10 mouse cellular contexts compared by ENCODE assay signal in genomic region chr14:25509450-25510129, GRCm38 (mm10). TPM values are rescaled to one million over a fixed set of nuclear protein-coding genes. Genes with fewer than 3 reads are reported as not detected.
DNase-seq lines count a peak whose midpoint lies in the region; ATAC-seq and TF ChIP-seq lines count a peak whose summit lies in the region.
"Had no signal": no experiment of that assay in that cellular context is flagged by ENCODE, and none has a peak within 500 bp of the region (broad histone marks: within the 10 kb centered on the region; RNA-seq: fewer than 3 reads in every experiment).

No protein-coding gene starts in this region.

- peaks cover 90% of the 10 kb centered on the region for H3K4me1 ChIP-seq in hindbrain, embryonic 10.5 days (replicated peaks)
- H3K4me1 ChIP-seq in hindbrain, postnatal 0 days (ENCODE audit: insufficient read depth, low read length), result peaks cover 33% of the 10 kb centered on the region

- no peak for TF ChIP-seq CTCF in hindbrain, postnatal 0 days (IDR thresholded peaks at IDR 0.05; ENCODE audit: low read depth)

- no peak for TF ChIP-seq POLR2A in myocyte (IDR thresholded peaks at IDR 0.05; ENCODE audit: insufficient read length, low read depth)

- H3K36me3 ChIP-seq in hindbrain, embryonic 10.5 days, result peaks cover 73% of the 10 kb centered on the region
- H3K36me3 ChIP-seq in hindbrain, postnatal 0 days (ENCODE audit: insufficient read depth, low read length), result peaks cover 5% of the 10 kb centered on the region; the same call in 1 of the 2 replicates
- H3K36me3 ChIP-seq in myocyte (ENCODE audit: control insufficient read depth, insufficient read depth), result peaks cover 17% of the 10 kb centered on the region
- H3K36me3 ChIP-seq: liver, embryonic 15.5 days had no signal

- peaks cover 83% of the 10 kb centered on the region for H3K79me2 ChIP-seq in myocyte (ENCODE audit: control insufficient read depth, insufficient read depth)

- H3K4me3 ChIP-seq in hindbrain, embryonic 10.5 days, result no peak overlapping the region
- no peak overlapping the region for H3K4me3 ChIP-seq in hindbrain, postnatal 0 days (ENCODE audit: low read length)
- no peak overlapping the region for H3K4me3 ChIP-seq in myocyte
- H3K4me3 ChIP-seq: liver, embryonic 15.5 days had no signal

- peak; percentile 28 for DNase-seq in cerebellum, adult 11 months
- DNase-seq in cerebellum, adult 11-12 months, result no peak
- DNase-seq in hindbrain, embryonic 10.5 days (ENCODE audit: low spot score), result no peak
- DNase-seq in hindbrain, postnatal 0 days (ENCODE audit: low spot score), result no peak
- peak; percentile 73 for DNase-seq in ovary, postnatal 36 days (ENCODE audit: low spot score)
- no peak for DNase-seq in ovary, postnatal 10 days (ENCODE audit: low spot score)
- DNase-seq in gastrocnemius, adult 8-10 months (ENCODE audit: low spot score in 2 of 2), result no peak
- DNase-seq: forebrain, postnatal 0 days had no signal

- no peak overlapping the region for H3ac ChIP-seq in myocyte (ENCODE audit: control insufficient read depth, insufficient read length)

- no peak overlapping the region for H3K4me2 ChIP-seq in hindbrain, postnatal 0 days (ENCODE audit: low read depth, low read length)
- H3K4me2 ChIP-seq in myocyte (ENCODE audit: low read depth), result no peak overlapping the region
- H3K4me2 ChIP-seq: liver, embryonic 15.5 days had no signal

- 91% methylated on average over 20 of the region's 20 CpGs for WGBS in hindbrain, embryonic 10.5 days
- 74% methylated on average over 20 of the region's 20 CpGs for whole genome bisulfite sequencing in hindbrain, postnatal 0 days

- H3K9me3 ChIP-seq in hindbrain, embryonic 10.5 days, result no peaks in the 10 kb centered on the region
- H3K9me3 ChIP-seq in hindbrain, postnatal 0 days (ENCODE audit: low read length), result no peaks in the 10 kb centered on the region
- H3K9me3 ChIP-seq: liver, embryonic 15.5 days had no signal

- ATAC-seq in hindbrain, postnatal 0 days, result no peak
- ATAC-seq: forebrain, postnatal 0 days had no signal

- no peak overlapping the region for H3K9ac ChIP-seq in hindbrain, postnatal 0 days (replicated peaks; ENCODE audit: low read length)
- H3K9ac ChIP-seq: forebrain, postnatal 0 days; liver, embryonic 15.5 days had no signal

- no peaks in the 10 kb centered on the region for H3K27me3 ChIP-seq in hindbrain, embryonic 10.5 days (ENCODE audit: insufficient read depth, poor library complexity, severe bottlenecking)
- no peaks in the 10 kb centered on the region for H3K27me3 ChIP-seq in hindbrain, postnatal 0 days (ENCODE audit: insufficient read depth, low read length)
- no peaks in the 10 kb centered on the region for H3K27me3 ChIP-seq in myocyte (ENCODE audit: control insufficient read depth, insufficient read depth, insufficient read length)
- H3K27me3 ChIP-seq: liver, embryonic 15.5 days had no signal

- peak overlapping the region; percentile 19; the same call in 1 of the 2 replicates for H3K27ac ChIP-seq in hindbrain, embryonic 10.5 days
- no peak overlapping the region for H3K27ac ChIP-seq in hindbrain, postnatal 0 days
- H3K27ac ChIP-seq: liver, embryonic 15.5 days had no signal

TF ChIP-seq in myocyte, 11 proteins besides CTCF, POLR2A, EP300 and RAD21:
- TF ChIP-seq CEBPB (IDR thresholded peaks at IDR 0.05; ENCODE audit: insufficient read depth, poor library complexity, severe bottlenecking), result no peak
- TF ChIP-seq REST (IDR thresholded peaks at IDR 0.05; ENCODE audit: insufficient read depth, insufficient read length), result no peak
- peak; percentile 94 for TF ChIP-seq TCF3 (IDR thresholded peaks at IDR 0.05; ENCODE audit: insufficient read length, low read depth)
- TF ChIP-seq POLR2AphosphoS2 (IDR thresholded peaks at IDR 0.05; ENCODE audit: insufficient read length, low read depth), result peak; percentile 64
- TF ChIP-seq MYOD1 (IDR thresholded peaks at IDR 0.05; ENCODE audit: control insufficient read depth in 1 of 3, insufficient read length in 2 of 3, low read depth in 2 of 3), result peak; percentile 65 to 98 (median 98)
- TF ChIP-seq SRF (IDR thresholded peaks at IDR 0.05; ENCODE audit: control insufficient read depth, insufficient read length, low read depth), result no peak
- TF ChIP-seq E2F4 (IDR thresholded peaks at IDR 0.05; ENCODE audit: insufficient read depth), result no peak
- TF ChIP-seq TCF12 (IDR thresholded peaks at IDR 0.05; ENCODE audit: insufficient read depth, poor library complexity, severe bottlenecking), result peak; percentile 53
- peak; percentile 44 to 94 (median 91) for TF ChIP-seq MYOG (IDR thresholded peaks at IDR 0.05; ENCODE audit: control insufficient read depth in 1 of 3, insufficient read depth in 1 of 3, insufficient read length in 2 of 3, low read depth in 2 of 3)
- no peak for TF ChIP-seq USF1 (IDR thresholded peaks at IDR 0.05; ENCODE audit: low read depth)
- TF ChIP-seq MAX (IDR thresholded peaks at IDR 0.05; ENCODE audit: low read depth), result no peak

RNA-seq across cellular contexts. Expression of gene Zmiz1, which starts 50.6 kb away (rescaled TPM):
- 44.4 and 60.1 TPM in 2 replicates for polyA plus RNA-seq in hindbrain, embryonic 10.5 days (2016; fragmentation: Nextera tagmentation; extraction: Ambion mirVana)
- total RNA-seq in hindbrain, postnatal 0 days (2014; rRNA removed), result 129 and 135 TPM in 2 replicates
- 41.9 and 50.6 TPM in 2 replicates for polyA plus RNA-seq in hindbrain, postnatal 0 days (2015; fragmentation: Nextera tagmentation; extraction: Ambion mirVana)
- polyA plus RNA-seq in myocyte (2012; fragmentation: generic; extraction: Trizol), result 34.5 TPM
- total RNA-seq in gastrocnemius, adult 8-10 months (2022), result 10 to 100 TPM; 18.5 to 28.7 (median 21.8) TPM

Comparison
In these comparisons a context has a peak if more than half of its experiments do, and no peak if none do; other contexts are left out.
1. DNase-seq: peak in cerebellum, adult 11 months (single experiment) and ovary, postnatal 36 days (single experiment); none in cerebellum, adult 11-12 months (single experiment), hindbrain, embryonic 10.5 days (single experiment), hindbrain, postnatal 0 days (single experiment), ovary, postnatal 10 days (single experiment) and gastrocnemius, adult 8-10 months (0 of 2).